Mouse (Mus musculus): Measurements from ENCODE around the gene Gpr18. TPM values are rescaled to one million over a fixed set of nuclear protein-coding genes. Genes with fewer than 3 reads are reported as not detected.

Gpr18 gene
- total RNA-seq (2021), result not detected
- long read RNA-seq, experiment 1, partial matches to known transcripts, result 1 of 3 reads
- long read RNA-seq, experiment 1, other reads (novel, unspliced or antisense), result 2 of 3 reads
- long read RNA-seq, experiment 2, partial matches to known transcripts, result 0 of 1 reads
- long read RNA-seq, experiment 2, other reads (novel, unspliced or antisense), result 1 of 1 reads

DNA sequence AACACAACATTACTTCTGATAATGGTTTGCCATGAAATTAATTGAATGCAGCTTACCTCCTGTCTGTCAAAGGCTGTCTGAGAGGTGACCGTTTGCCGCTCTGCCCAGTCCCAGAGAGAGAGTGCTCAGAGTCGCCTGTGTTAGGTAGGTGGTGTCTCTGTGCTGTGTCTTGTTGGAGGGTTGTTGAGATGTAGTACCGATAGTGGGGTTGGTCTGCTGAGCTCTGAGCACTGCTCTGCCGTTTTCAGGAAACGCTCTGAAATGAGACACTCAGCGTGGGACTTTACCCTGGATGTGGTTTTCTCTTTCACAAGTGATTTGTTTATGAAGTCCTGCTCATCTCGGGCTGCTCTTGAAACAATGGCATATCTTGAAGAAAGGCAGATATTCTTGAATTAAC is at the start of gene Gpr18:
Gene Gpr18 (minus strand): TSS at position 161 of the 400 bp plus-strand sequence.
- no peak for TF ChIP-seq CTCF (conservative IDR thresholded peaks at IDR 0.05)
- Histone ChIP-seq H3K4me3 (no peak within 1 kb of the TSS), H3K27ac (no peak within 1 kb of the TSS)
- DNase-seq (ENCODE audit: low spot score in 2 of 2), result no peak

DNA sequence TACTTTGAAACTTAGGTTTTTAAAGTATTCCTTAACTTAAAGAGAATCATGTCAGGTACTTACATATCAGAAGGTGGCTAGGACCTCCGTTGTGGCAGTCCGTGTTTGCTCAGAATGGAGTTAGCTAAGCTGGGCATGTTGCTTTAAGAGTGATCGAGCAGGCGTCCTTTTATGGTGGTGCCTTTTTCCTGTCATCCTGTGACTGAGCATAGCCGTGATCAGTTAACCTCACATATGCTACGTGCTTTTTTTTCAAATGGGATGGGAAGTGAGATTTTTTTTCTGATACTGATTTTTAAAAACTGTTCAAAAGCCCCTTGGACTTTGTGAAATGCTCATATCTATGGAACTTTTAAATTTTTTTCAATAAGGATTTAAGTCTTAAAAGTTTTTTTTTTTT is 49.4 kb upstream of the Gpr18 start, which contains the start of gene Gpr183:
Gene Gpr183 (minus strand): TSS at position 206 of the 400 bp plus-strand sequence.
- no peak for TF ChIP-seq CTCF (conservative IDR thresholded peaks at IDR 0.05)
- Histone ChIP-seq H3K27ac (0 out of 2 replicates have a peak within 1 kb of the TSS, but pooled peaks have one; percentile 0), H3K4me3 (no peak within 1 kb of the TSS; the same call in 1 of the 2 replicates)
- no peak for DNase-seq (ENCODE audit: low spot score in 2 of 2)

DNA sequence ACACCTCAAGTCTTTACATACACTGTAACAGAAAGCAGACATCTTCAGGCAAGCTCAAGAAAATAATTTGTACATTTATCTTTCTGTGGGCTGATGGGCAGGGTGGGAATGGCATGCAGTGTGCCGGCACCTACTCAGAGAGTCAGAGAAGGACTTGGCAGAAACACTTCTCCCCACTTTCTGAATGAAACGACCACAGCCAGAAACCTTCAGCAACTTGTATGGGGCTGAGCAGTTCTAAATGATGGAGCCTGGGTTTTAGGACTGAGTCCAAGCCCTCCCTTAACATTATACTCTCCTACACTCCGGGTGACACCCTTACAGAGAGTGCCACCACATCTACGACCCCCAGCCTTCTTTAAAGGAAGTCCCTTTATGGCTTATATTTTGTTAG is 48.4 kb upstream of the Gpr18 start:
- TF ChIP-seq CTCF (conservative IDR thresholded peaks at IDR 0.05), result no peak
- peak overlapping the region; percentile 32; the same call in 1 of the 2 replicates for H3K27ac ChIP-seq
- H3K4me3 ChIP-seq, result peak overlapping the region; percentile 6; the same call in 1 of the 2 replicates
- no peak for DNase-seq (ENCODE audit: low spot score in 2 of 2)

DNA sequence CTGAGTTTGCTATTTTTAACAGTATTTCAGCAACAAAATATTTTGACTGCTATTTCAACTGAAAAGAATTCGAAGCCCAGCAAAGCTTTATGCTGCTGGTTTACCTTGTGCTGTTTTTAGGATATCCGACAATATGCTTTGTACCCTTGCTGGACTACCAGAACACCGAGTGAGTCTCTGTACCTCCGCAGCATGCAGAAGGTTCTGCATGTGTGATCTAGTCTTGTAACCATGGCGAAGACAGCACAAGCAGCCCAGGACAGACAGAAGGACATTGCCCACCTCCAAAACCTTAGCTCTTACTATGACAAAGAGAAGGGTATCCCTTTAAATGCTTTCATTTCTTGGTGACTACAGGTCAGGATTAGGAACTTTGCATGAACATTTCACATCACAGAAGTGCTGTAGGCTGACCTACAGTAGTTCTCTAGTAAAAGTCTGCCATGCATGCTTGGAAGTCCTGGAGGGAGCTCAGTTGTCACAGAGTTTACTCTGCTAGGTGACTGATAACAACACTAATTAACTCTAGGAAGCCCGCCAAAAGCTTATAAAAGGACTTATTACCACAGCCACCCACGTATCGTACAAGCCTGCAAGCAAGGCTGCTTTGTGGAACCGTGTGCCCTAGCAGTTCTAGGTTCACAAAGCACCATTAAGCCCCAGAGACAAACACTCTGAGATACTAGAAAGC is 47.8 kb upstream of the Gpr18 start:
- no peak for TF ChIP-seq CTCF (conservative IDR thresholded peaks at IDR 0.05)
- Histone ChIP-seq H3K4me3 (peak overlapping the region; percentile 6; the same call in 1 of the 2 replicates), H3K27ac (peak overlapping the region; percentile 32; the same call in 1 of the 2 replicates)
- peak in 1 of 2 experiments; percentile 33 for DNase-seq (ENCODE audit: low spot score in 2 of 2)

DNA sequence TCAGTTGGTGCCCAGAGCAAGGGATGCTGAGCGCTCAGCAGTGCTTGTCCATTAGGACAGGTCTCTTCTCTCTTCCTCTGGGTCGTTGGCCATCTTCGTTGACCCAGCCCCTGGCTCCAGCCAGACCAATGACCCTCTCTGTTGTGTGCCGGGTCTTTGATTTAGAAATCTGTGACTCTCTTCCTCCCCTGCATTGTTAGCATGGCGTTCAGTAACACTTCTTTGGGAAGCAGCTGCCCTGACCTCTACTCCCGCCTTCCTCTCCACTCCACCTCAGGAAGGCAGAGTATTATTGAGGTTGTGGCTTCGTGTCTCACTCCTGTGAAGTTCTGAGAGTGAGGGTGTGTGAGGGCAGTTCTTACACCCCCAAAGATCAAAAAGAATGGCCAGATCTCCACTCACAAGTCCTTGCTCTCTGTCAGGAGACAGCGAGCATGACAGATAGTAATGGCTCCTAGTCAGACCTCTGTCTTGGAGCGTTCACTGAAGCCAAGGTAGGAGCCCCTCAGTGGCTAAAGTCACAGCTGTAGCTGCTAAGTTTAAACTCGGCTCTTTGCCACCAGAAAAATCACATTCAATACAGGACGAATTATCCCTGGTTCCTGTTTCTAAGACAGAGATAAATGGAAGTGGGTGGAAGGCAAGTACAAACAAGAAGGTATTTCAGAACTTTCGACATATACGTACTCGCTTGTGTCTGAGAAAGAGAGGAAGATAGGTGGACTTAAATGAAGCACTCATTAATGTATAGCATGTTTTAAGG is 46.7 kb upstream of the Gpr18 start:
- DNase-seq (ENCODE audit: low spot score in 2 of 2), result no peak
- no peak overlapping the region for H3K4me3 ChIP-seq
- peak overlapping the region; percentile 20; the same call in 1 of the 2 replicates for H3K27ac ChIP-seq
- TF ChIP-seq CTCF (conservative IDR thresholded peaks at IDR 0.05), result no peak

DNA sequence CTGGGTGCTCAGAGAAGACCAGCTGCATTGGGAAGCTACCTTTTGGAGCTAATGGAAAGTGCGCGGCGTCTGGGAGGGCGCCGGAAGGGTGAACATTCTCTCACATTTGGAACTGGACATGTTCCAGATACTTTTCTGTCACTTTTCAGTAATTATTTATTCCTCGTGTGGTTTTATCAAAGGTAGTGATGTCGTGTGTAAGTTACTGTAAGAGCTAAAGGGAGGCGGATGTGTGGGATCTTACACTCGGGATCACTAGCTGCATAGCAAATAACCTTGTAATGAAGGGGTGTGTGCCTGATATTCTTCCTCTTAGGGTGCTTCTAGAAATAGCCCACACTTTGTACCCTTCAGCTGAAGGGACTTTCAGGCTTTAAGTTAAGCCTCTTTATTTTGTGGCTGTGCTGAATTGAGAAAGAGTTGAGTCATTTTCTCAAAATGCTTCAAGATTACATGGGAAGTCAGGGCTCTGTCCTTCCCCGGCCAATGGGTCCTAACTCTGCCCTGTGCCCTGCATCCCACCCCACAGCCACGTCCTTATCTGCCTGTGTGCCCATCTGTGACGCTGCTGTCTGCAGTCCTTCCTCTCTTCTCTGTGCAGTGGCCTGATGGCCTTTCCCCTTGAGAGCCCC is 46.0 kb upstream of the Gpr18 start:
- Histone ChIP-seq H3K27ac (peak overlapping the region; percentile 20; the same call in 1 of the 2 replicates), H3K4me3 (no peak overlapping the region)
- DNase-seq (ENCODE audit: low spot score in 2 of 2), result no peak
- TF ChIP-seq CTCF (conservative IDR thresholded peaks at IDR 0.05), result no peak

DNA sequence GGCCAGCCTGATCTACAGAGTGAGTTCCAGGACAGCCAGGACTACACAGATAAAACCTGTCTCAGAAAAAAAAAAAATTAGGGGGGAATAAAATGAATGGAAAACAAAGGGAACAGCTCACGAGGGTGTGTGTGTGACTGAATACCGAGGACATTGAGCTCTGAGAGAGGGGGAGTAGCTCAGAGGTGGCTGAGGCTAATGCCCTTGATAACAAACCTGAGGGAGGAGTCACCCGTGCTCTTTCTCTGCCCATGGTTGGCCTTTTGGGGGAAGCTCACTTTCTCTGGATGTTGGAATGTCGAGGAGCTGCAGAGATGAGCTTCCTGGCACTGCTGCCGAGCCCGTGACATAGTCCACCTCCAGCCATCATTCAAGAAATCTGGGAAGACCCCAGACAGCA is 45.4 kb upstream of the Gpr18 start:
- H3K4me3 ChIP-seq, result no peak overlapping the region
- H3K27ac ChIP-seq, result no peak overlapping the region
- no peak for TF ChIP-seq CTCF (conservative IDR thresholded peaks at IDR 0.05)
- no peak for DNase-seq (ENCODE audit: low spot score in 2 of 2)

DNA sequence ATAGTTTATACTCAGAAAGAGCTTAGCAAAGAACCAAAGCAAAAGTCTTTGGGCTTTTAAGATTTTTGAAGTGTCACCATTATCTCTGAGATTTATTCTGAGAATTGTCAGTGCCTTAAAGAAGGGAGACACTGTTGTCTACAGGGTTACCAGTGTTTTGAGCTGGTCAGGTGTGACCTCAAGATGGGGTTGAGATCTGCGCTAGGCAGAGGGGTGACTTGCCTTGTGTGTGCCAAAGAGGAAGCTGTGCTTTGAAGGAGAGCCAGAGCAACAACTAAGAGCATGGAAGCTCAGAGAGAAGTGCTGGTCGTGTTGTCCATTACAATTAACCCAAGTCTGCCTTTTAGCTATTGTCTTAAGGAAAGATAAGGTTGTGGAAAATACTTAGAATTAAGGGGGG is 45.0 kb upstream of the Gpr18 start:
- no peak for TF ChIP-seq CTCF (conservative IDR thresholded peaks at IDR 0.05)
- no peak for DNase-seq (ENCODE audit: low spot score in 2 of 2)
- Histone ChIP-seq H3K4me3 (no peak overlapping the region), H3K27ac (no peak overlapping the region)

DNA sequence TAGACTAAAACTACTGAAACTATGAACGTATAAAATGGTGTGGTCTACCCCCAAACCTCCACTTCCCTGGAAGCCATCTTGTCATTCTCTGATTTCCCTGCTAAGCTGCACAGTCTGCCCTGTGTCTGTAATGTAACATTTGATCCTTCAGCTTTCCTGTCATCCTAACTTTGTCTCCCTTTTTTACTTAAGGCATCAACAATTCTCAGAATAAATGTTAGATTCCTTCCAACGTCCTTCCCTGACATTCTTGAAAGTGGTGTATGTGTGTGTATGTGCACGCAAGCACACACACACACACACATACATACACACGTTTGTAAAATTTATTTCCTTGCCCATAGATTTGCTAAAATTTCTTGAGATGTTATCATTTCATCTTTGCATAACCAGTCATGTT is 44.5 kb upstream of the Gpr18 start:
- Histone ChIP-seq H3K4me3 (no peak overlapping the region), H3K27ac (no peak overlapping the region)
- TF ChIP-seq CTCF (conservative IDR thresholded peaks at IDR 0.05), result no peak
- DNase-seq (ENCODE audit: low spot score in 2 of 2), result no peak

DNA sequence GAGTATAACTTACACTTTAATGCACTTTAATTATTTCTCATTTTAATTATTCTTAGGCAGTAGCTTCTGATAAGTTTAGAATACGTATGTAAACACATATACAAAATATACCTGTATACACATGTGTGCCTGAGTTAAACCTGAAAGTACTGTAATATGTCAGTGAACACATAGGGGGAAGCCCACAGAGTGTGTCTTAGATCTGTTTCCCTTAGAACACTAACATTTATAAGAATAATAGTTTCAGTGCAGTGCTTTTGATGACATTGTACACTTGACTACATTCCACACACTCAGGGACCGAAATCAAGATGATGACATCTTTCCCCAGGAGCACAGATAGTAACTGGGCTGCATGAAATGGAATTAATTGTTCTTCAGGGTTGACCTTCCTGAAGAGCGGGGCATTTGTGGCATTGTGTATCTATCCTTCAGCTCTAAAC is 44.0 kb upstream of the Gpr18 start:
- TF ChIP-seq CTCF (conservative IDR thresholded peaks at IDR 0.05), result no peak
- no peak for DNase-seq (ENCODE audit: low spot score in 2 of 2)
- Histone ChIP-seq H3K27ac (no peak overlapping the region), H3K4me3 (no peak overlapping the region)

DNA sequence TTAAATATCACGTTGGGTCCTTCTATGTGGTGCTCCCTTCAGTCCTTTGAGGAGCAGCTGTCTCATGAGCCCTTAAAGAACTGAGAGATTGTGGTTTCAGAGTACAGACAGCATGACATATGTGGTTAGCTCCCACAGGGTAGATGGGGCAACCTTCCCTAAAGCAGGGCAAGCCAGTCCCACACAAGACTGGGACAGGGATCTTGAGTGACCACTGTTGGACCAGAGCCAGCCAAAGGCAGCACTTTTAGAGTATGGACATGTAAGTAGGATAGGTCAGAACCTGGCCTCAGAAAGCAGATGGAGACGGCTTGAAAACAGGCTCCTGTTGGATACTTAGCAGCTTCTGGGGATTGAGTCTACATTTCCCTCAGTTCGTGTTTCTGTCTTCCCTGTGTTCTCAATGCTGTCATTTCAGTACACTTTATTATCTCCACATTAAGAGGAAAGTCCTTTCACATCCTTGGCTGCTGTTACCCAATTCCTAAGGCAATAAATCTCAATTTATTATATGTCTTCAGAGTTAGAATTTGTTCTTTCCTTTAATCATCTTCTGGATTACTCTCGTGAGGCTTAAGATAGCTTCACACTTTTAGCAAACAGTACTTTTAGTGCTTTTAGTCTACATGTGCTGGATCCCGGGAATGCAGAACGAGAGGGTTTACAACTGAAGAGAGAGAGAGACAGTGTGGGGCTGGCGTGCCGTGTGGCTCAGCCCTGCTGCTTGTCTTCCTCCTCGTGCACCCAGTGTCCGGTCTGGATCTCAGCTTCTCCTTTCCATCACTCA is 43.4 kb upstream of the Gpr18 start:
- no peak for TF ChIP-seq CTCF (conservative IDR thresholded peaks at IDR 0.05)
- no peak for DNase-seq (ENCODE audit: low spot score in 2 of 2)
- Histone ChIP-seq H3K27ac (no peak overlapping the region), H3K4me3 (no peak overlapping the region)

Measured in layer of hippocampus, adult 2 months (tissue).